Mouse (Mus musculus) cortical plate, adult 2 months (tissue): ENCODE results near the gene Hydin.

ENCODE experiments used
- CTCF ChIP-seq: fragments of 200-500 bp; IDR thresholded peaks from 2 replicates; pipeline ENCODE4 v1.5.1; 2011; ENCODE audit warnings: mild to moderate bottlenecking, control low read depth, low read length; ENCODE audit not compliant: insufficient read depth; ENCODE audit errors: extremely low read depth
- POLR2A ChIP-seq: fragments of 200-500 bp; IDR thresholded peaks from 2 replicates; pipeline ENCODE4 v1.6.1; 2011; ENCODE audit warnings: mild to moderate bottlenecking, low read length, control low read depth; ENCODE audit not compliant: insufficient read depth; ENCODE audit errors: extremely low read depth

DNA sequence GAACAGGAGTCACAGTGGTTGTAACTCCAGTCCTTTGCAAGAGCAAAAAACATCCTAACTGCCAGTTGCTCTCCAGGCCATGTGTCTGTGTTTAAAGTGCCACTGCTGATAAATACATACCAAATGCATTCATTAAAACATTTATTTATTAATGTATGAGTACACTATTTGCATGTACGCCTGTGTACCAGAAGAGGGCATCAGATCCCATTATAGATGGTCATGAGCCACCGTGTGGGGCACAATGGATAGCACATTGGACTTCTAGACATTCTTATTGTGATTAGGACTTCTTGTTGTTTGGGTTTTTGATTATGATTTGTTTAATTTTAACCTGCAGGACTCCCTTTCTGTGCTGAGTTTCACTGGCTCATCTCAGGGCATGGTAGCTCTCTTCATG is 6.6 kb downstream of the Hydin start:
- TF ChIP-seq CTCF (no peak), POLR2A (no peak)
